Mouse (Mus musculus) limb, embryonic 12.5 days (tissue): Measurements from ENCODE around the gene Mlh3. TPM values are rescaled to one million over a fixed set of nuclear protein-coding genes. Genes with fewer than 3 reads are reported as not detected.
A peak's percentile ranks its signal among the peaks of the same experiment; 100 is the strongest.

Experiments used
- ATAC-seq: fragments of 200-750 bp; cut with Nextera tagmentation; 2 replicates; pipeline ENCODE4 v1.8.0; 2017; ENCODE audit warnings: low read depth, moderate TSS enrichment; ENCODE audit not compliant: insufficient number of reproducible peaks, insufficient read depth, low FRiP score, low TSS enrichment
- H3K27ac ChIP-seq: fragments of 300-500 bp; sonication (generic); 2 replicates; pipeline ENCODE4 v1.5.1; 2016; ENCODE audit warnings: mild to moderate bottlenecking, moderate library complexity
- H3K27me3 ChIP-seq: fragments of 300-500 bp; sonication (generic); 2 replicates; pipeline ENCODE4 v1.6.1; 2016; ENCODE audit warnings: mild to moderate bottlenecking, moderate library complexity
- H3K36me3 ChIP-seq: fragments of 300-500 bp; sonication (generic); 2 replicates; pipeline ENCODE4 v1.6.1; 2016; ENCODE audit warnings: mild to moderate bottlenecking, moderate library complexity
- H3K4me1 ChIP-seq: fragments of 300-500 bp; sonication (generic); replicated peaks from 2 replicates; pipeline ENCODE4 v1.6.1; 2016
- H3K4me2 ChIP-seq: fragments of 300-500 bp; sonication (generic); 2 replicates; pipeline ENCODE4 v1.6.1; 2016; ENCODE audit warnings: mild to moderate bottlenecking, moderate library complexity
- H3K4me3 ChIP-seq: fragments of 300-500 bp; sonication (generic); replicated peaks from 2 replicates; pipeline ENCODE4 v1.5.1; 2016; ENCODE audit warnings: mild to moderate bottlenecking
- H3K9ac ChIP-seq: fragments of 300-500 bp; sonication (generic); replicated peaks from 2 replicates; pipeline ENCODE4 v1.6.1; 2016; ENCODE audit warnings: mild to moderate bottlenecking, moderate library complexity
- H3K9me3 ChIP-seq: fragments of 300-500 bp; sonication (generic); 2 replicates; pipeline ENCODE4 v1.6.1; 2016; ENCODE audit warnings: mild to moderate bottlenecking, moderate library complexity
- WGBS: fragments of 180-500 bp; shearing (Covaris S2); methylation state at CpG from one replicate; pipeline ENCODE4 v1.1.7; 2016; 5-methylcytosine and 5-hydroxymethylcytosine counted together
- polyA plus RNA-seq: library from polyadenylated mRNA; unstranded; fragments of >200 nt; fragmentation: Nextera tagmentation; extraction: Ambion mirVana; gene quantifications from 2 replicates; pipeline ENCODE4 v1.2.1, GENCODE M21; 2016

Gene Mlh3
- polyA plus RNA-seq, 1 experiment from 2014 or later, result 10.9 TPM

- no peak overlapping the region for H3K4me2 ChIP-seq
These were observed 5.5 kb downstream of the Mlh3 start for GRCm38 (mm10) chr12:85264940-85265339.

GRCm38 (mm10) chr12:85264531-85264930 lies 5.9 kb downstream of the Mlh3 start:
- Histone ChIP-seq H3K4me2 (peak overlapping the region; percentile 23; the same call in 1 of the 2 replicates), H3K4me3 (no peak overlapping the region), H3K9me3 (no peaks in the 10 kb centered on the region), H3K27ac (peak overlapping the region; percentile 80), H3K27me3 (no peaks in the 10 kb centered on the region), H3K9ac (no peak overlapping the region), H3K4me1 (peaks cover 27% of the 10 kb centered on the region), H3K36me3 (peaks cover 9% of the 10 kb centered on the region; the same call in 1 of the 2 replicates)
- ATAC-seq, result no peak
- 50% methylated on average over 8 of the region's 8 CpGs for WGBS

More at GRCm38 (mm10) chr12:85264940-85265339, 5.5 kb downstream of the Mlh3 start:
- Histone ChIP-seq H3K4me3 (no peak overlapping the region), H3K4me1 (peaks cover 29% of the 10 kb centered on the region), H3K9ac (no peak overlapping the region), H3K27ac (peak overlapping the region; percentile 70), H3K9me3 (no peaks in the 10 kb centered on the region), H3K36me3 (peaks cover 9% of the 10 kb centered on the region; the same call in 1 of the 2 replicates), H3K27me3 (no peaks in the 10 kb centered on the region)
- 18% methylated on average over 7 of the region's 7 CpGs for WGBS
- peak; percentile 80; the same call in 1 of the 2 replicates for ATAC-seq

GRCm38 (mm10) chr12:85263190-85263589 lies 7.2 kb downstream of the Mlh3 start:
- H3K9me3 ChIP-seq, result no peaks in the 10 kb centered on the region
- no peaks in the 10 kb centered on the region for H3K27me3 ChIP-seq
- H3K4me2 ChIP-seq, result no peak overlapping the region
- WGBS, result 56% methylated on average over 5 of the region's 5 CpGs
- no peak for ATAC-seq
- H3K27ac ChIP-seq, result peak overlapping the region; percentile 81
- H3K36me3 ChIP-seq, result peaks cover 9% of the 10 kb centered on the region; the same call in 1 of the 2 replicates
- H3K4me3 ChIP-seq, result no peak overlapping the region
- peaks cover 27% of the 10 kb centered on the region for H3K4me1 ChIP-seq
- H3K9ac ChIP-seq, result no peak overlapping the region

- no peak overlapping the region for H3K9ac ChIP-seq
- peak overlapping the region; percentile 81 for H3K27ac ChIP-seq
- no peaks in the 10 kb centered on the region for H3K27me3 ChIP-seq
- H3K4me1 ChIP-seq, result peaks cover 27% of the 10 kb centered on the region
- H3K4me2 ChIP-seq, result no peak overlapping the region
- peak; percentile 90 for ATAC-seq
- H3K9me3 ChIP-seq, result no peaks in the 10 kb centered on the region
- WGBS, result 20% methylated on average over 10 of the region's 10 CpGs
- no peak overlapping the region for H3K4me3 ChIP-seq
- H3K36me3 ChIP-seq, result peaks cover 10% of the 10 kb centered on the region; the same call in 1 of the 2 replicates
These were observed 7.9 kb downstream of the Mlh3 start for GRCm38 (mm10) chr12:85262489-85262888.

GRCm38 (mm10) chr12:85257008-85257639 lies 13.3 kb downstream of the Mlh3 start:
- H3K36me3 ChIP-seq, result peaks cover 6% of the 10 kb centered on the region; the same call in 1 of the 2 replicates
- no peak overlapping the region for H3K4me3 ChIP-seq
- no peak for ATAC-seq
- no peak overlapping the region for H3K9ac ChIP-seq
- no peak overlapping the region for H3K4me2 ChIP-seq
- H3K27me3 ChIP-seq, result no peaks in the 10 kb centered on the region
- peaks cover 13% of the 10 kb centered on the region; the same call in 1 of the 2 replicates for H3K4me1 ChIP-seq
- no peaks in the 10 kb centered on the region for H3K9me3 ChIP-seq
- peak overlapping the region; percentile 35; the same call in 1 of the 2 replicates for H3K27ac ChIP-seq
- 78% methylated on average over 7 of the region's 7 CpGs for WGBS

- Histone ChIP-seq H3K9ac (no peak overlapping the region; the same call in 1 of the 2 replicates), H3K4me3 (no peak overlapping the region), H3K4me2 (no peak overlapping the region), H3K27me3 (no peaks in the 10 kb centered on the region), H3K9me3 (no peaks in the 10 kb centered on the region), H3K36me3 (peaks cover 6% of the 10 kb centered on the region; the same call in 1 of the 2 replicates), H3K4me1 (peaks cover 13% of the 10 kb centered on the region; the same call in 1 of the 2 replicates), H3K27ac (peak overlapping the region; percentile 72)
- ATAC-seq, result no peak
- WGBS, result 59% methylated on average over 7 of the region's 7 CpGs
These were observed 14.2 kb downstream of the Mlh3 start for GRCm38 (mm10) chr12:85256074-85256751.

- Histone ChIP-seq H3K27ac (no peak overlapping the region), H3K9me3 (0 out of 2 replicates have a peak, but pooled peaks cover 7% of the 10 kb centered on the region), H3K36me3 (peaks cover 10% of the 10 kb centered on the region), H3K4me1 (peaks cover 9% of the 10 kb centered on the region; the same call in 1 of the 2 replicates), H3K9ac (no peak overlapping the region), H3K4me3 (no peak overlapping the region), H3K27me3 (no peaks in the 10 kb centered on the region), H3K4me2 (no peak overlapping the region)
- WGBS, result 87% methylated on average over 3 of the region's 3 CpGs
- ATAC-seq, result no peak
These were observed 18.3 kb downstream of the Mlh3 start for GRCm38 (mm10) chr12:85252083-85252482.

- H3K9me3 ChIP-seq, result no peaks in the 10 kb centered on the region
- H3K4me1 ChIP-seq, result peaks cover 34% of the 10 kb centered on the region
- no peak overlapping the region for H3K9ac ChIP-seq
- no peak overlapping the region for H3K4me2 ChIP-seq
- no peak overlapping the region for H3K4me3 ChIP-seq
- no peaks in the 10 kb centered on the region for H3K27me3 ChIP-seq
- 30% methylated on average over 5 of the region's 5 CpGs for WGBS
- no peaks in the 10 kb centered on the region; the same call in 1 of the 2 replicates for H3K36me3 ChIP-seq
- peak overlapping the region; percentile 50; the same call in 1 of the 2 replicates for H3K27ac ChIP-seq
- no peak for ATAC-seq
These were observed 32.8 kb downstream of the Mlh3 start for GRCm38 (mm10) chr12:85237553-85237952.

GRCm38 (mm10) chr12:85233376-85234358 lies 36.7 kb downstream of the Mlh3 start:
- H3K4me3 ChIP-seq, result no peak overlapping the region
- 68% methylated on average over 21 of the region's 21 CpGs for WGBS
- 0 out of 2 replicates have a peak overlapping the region, but pooled peaks have one; percentile 8 for H3K27ac ChIP-seq
- 0 out of 2 replicates have a peak, but pooled peaks cover 4% of the 10 kb centered on the region for H3K9me3 ChIP-seq
- no peak overlapping the region for H3K4me2 ChIP-seq
- no peak overlapping the region for H3K9ac ChIP-seq
- H3K27me3 ChIP-seq, result no peaks in the 10 kb centered on the region
- no peak for ATAC-seq
- peaks cover 28% of the 10 kb centered on the region for H3K4me1 ChIP-seq
- H3K36me3 ChIP-seq, result no peaks in the 10 kb centered on the region

- Histone ChIP-seq H3K4me1 (peaks cover 14% of the 10 kb centered on the region), H3K9ac (no peak overlapping the region), H3K27me3 (no peaks in the 10 kb centered on the region), H3K4me2 (no peak overlapping the region), H3K9me3 (0 out of 2 replicates have a peak, but pooled peaks cover 4% of the 10 kb centered on the region), H3K4me3 (no peak overlapping the region), H3K27ac (peak overlapping the region; percentile 45; the same call in 1 of the 2 replicates), H3K36me3 (peaks cover 42% of the 10 kb centered on the region)
- WGBS, result 66% methylated on average over 15 of the region's 15 CpGs
- no peak for ATAC-seq
These were observed 42.4 kb downstream of the Mlh3 start for GRCm38 (mm10) chr12:85227876-85228599.
